22 mouse cellular contexts compared by ENCODE assay signal in the genomic region with DNA sequence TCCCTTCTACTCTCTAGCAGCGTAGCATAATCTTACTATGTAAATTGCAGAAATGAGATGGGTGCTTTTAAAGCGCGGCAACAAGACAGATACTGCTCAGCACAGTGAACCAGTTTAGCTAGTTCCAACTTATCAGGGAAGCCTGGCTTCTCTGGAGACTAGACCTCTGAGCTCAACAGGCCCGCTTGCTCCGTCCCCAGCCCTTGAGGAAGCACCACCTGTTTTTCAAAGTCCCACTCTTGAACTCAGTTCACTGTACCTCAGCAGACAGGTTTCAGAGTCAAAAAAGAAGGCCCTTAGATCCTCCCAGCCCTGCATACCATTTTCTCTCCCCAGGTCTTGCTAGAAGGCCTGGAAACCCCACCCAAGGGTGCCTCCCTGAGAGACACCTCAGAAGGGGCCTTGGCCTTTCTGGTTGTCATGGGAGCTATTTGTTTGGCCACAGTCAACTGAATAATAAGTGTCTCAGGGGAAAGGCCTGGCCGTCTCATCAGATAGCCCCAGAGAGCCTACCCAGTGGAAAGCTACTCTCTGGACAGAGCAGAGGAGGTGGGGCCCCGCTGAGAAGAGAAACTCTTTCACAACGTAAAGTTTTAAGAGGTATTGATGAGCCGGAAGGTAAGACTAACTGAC. TPM values are rescaled to one million over a fixed set of nuclear protein-coding genes. Genes with fewer than 3 reads are reported as not detected.
A peak's percentile ranks its signal among the peaks of the same experiment; 100 is the strongest.
DNase-seq lines count a peak whose midpoint lies in the region; ATAC-seq and TF ChIP-seq lines count a peak whose summit lies in the region.
"Had no signal": no experiment of that assay in that cellular context is flagged by ENCODE, and none has a peak within 500 bp of the region (broad histone marks: within the 10 kb centered on the region; RNA-seq: fewer than 3 reads in every experiment).

No protein-coding gene starts in this region.

- no peaks in the 10 kb centered on the region for H3K36me3 ChIP-seq in limb, embryonic 15.5 days
- no peaks in the 10 kb centered on the region for H3K36me3 ChIP-seq in heart, embryonic 10.5 days
- H3K36me3 ChIP-seq in forebrain, postnatal 0 days (ENCODE audit: insufficient read depth): no peaks in the 10 kb centered on the region
- H3K36me3 ChIP-seq: forebrain, embryonic 12.5 days; heart, embryonic 13.5 days; hindbrain, embryonic 13.5 days; limb, embryonic 13.5 days; liver, embryonic 15.5 days; midbrain, embryonic 15.5 days; neural tube, embryonic 15.5 days had no signal

- ATAC-seq in limb, embryonic 15.5 days (ENCODE audit: insufficient number of reproducible peaks, low FRiP score, low TSS enrichment, low read depth): no peak
- no peak for ATAC-seq in forebrain, postnatal 0 days
- ATAC-seq: inflammation-experienced regulatory T-cells, adult 6 months; lung, postnatal 0 days; midbrain, embryonic 15.5 days had no signal

- no peak overlapping the region for H3K4me3 ChIP-seq in limb, embryonic 15.5 days
- H3K4me3 ChIP-seq in heart, embryonic 10.5 days: no peak overlapping the region
- H3K4me3 ChIP-seq in forebrain, postnatal 0 days (ENCODE audit: low read depth, low read length): no peak overlapping the region
- H3K4me3 ChIP-seq: forebrain, embryonic 12.5 days; heart, embryonic 13.5 days; hindbrain, embryonic 13.5 days; limb, embryonic 13.5 days; liver, embryonic 15.5 days; midbrain, embryonic 15.5 days; myocyte; neural tube, embryonic 15.5 days had no signal

- peaks cover 16% of the 10 kb centered on the region for H3K4me1 ChIP-seq in limb, embryonic 15.5 days
- H3K4me1 ChIP-seq in heart, embryonic 10.5 days: peaks cover 9% of the 10 kb centered on the region; the same call in 1 of the 2 replicates
- H3K4me1 ChIP-seq in forebrain, postnatal 0 days (ENCODE audit: insufficient read depth): 0 out of 2 replicates have a peak, but pooled peaks cover 4% of the 10 kb centered on the region
- H3K4me1 ChIP-seq: midbrain, embryonic 15.5 days; neural tube, embryonic 15.5 days had no signal

- WGBS in limb, embryonic 15.5 days: 81% methylated on average over 9 of the region's 9 CpGs
- WGBS in heart, embryonic 10.5 days: 80% methylated on average over 9 of the region's 9 CpGs
- WGBS in forebrain, postnatal 0 days: 91% methylated on average over 9 of the region's 9 CpGs

- H3K9ac ChIP-seq in limb, embryonic 15.5 days: no peak overlapping the region
- no peak overlapping the region for H3K9ac ChIP-seq in forebrain, postnatal 0 days
- H3K9ac ChIP-seq: forebrain, embryonic 12.5 days; heart, embryonic 13.5 days; hindbrain, embryonic 13.5 days; limb, embryonic 13.5 days; liver, embryonic 15.5 days; midbrain, embryonic 15.5 days; neural tube, embryonic 15.5 days had no signal

- H3K4me2 ChIP-seq in limb, embryonic 15.5 days: no peak overlapping the region
- no peak overlapping the region for H3K4me2 ChIP-seq in forebrain, postnatal 0 days (ENCODE audit: low read depth)
- H3K4me2 ChIP-seq: forebrain, embryonic 12.5 days; heart, embryonic 13.5 days; hindbrain, embryonic 13.5 days; limb, embryonic 13.5 days; liver, embryonic 15.5 days; midbrain, embryonic 15.5 days; neural tube, embryonic 15.5 days had no signal

- DNase-seq in adrenal gland, adult 2 months: peak; percentile 63
- no peak for DNase-seq in adrenal gland, adult 18-20 months (ENCODE audit: low spot score in 2 of 2)
- peak; percentile 9 for DNase-seq in ES-CJ7 (ENCODE audit: low read depth, low spot score)
- peak; percentile 43 to 52 for DNase-seq in adrenal gland, postnatal 36 days
- no peak for DNase-seq in heart, embryonic 10.5 days (ENCODE audit: low spot score)
- DNase-seq in forebrain, postnatal 0 days: no peak
- no peak for DNase-seq in c-Kit-positive CD71-positive TER-119-positive erythroid progenitor cells, embryonic 14.5 days (ENCODE audit: low spot score)
- DNase-seq: cerebellum, adult 9-10 months; retina, postnatal 1 day; right cerebral cortex, postnatal 4 days; thymus, adult 18-20 months had no signal

- TF ChIP-seq CTCF in forebrain, postnatal 0 days (IDR thresholded peaks at IDR 0.05; ENCODE audit: low read depth): no peak

- H3K27me3 ChIP-seq in limb, embryonic 15.5 days: no peaks in the 10 kb centered on the region
- H3K27me3 ChIP-seq in heart, embryonic 10.5 days (ENCODE audit: insufficient read depth, poor library complexity, severe bottlenecking): no peaks in the 10 kb centered on the region
- H3K27me3 ChIP-seq in forebrain, postnatal 0 days (ENCODE audit: insufficient read depth, low read length): no peaks in the 10 kb centered on the region
- H3K27me3 ChIP-seq: forebrain, embryonic 12.5 days; heart, embryonic 13.5 days; hindbrain, embryonic 13.5 days; limb, embryonic 13.5 days; midbrain, embryonic 15.5 days; neural tube, embryonic 15.5 days had no signal

- H3K9me3 ChIP-seq in limb, embryonic 15.5 days: no peaks in the 10 kb centered on the region
- H3K9me3 ChIP-seq in heart, embryonic 10.5 days: no peaks in the 10 kb centered on the region
- H3K9me3 ChIP-seq in forebrain, postnatal 0 days (ENCODE audit: low read length): no peaks in the 10 kb centered on the region
- H3K9me3 ChIP-seq: forebrain, embryonic 12.5 days; heart, embryonic 13.5 days; hindbrain, embryonic 13.5 days; limb, embryonic 13.5 days; liver, embryonic 15.5 days; midbrain, embryonic 15.5 days; neural tube, embryonic 15.5 days had no signal

- peak overlapping the region; percentile 18; the same call in 1 of the 2 replicates for H3K27ac ChIP-seq in limb, embryonic 15.5 days
- H3K27ac ChIP-seq in heart, embryonic 10.5 days: no peak overlapping the region
- no peak overlapping the region for H3K27ac ChIP-seq in forebrain, postnatal 0 days (ENCODE audit: low read depth, low read length)
- H3K27ac ChIP-seq: forebrain, embryonic 12.5 days; heart, embryonic 13.5 days; hindbrain, embryonic 13.5 days; limb, embryonic 13.5 days; liver, embryonic 15.5 days; midbrain, embryonic 15.5 days; neural tube, embryonic 15.5 days had no signal

RNA-seq across cellular contexts. Expression of a gene that starts 21.5 kb away (rescaled TPM):
- total RNA-seq in adrenal gland, adult 2 months (2021): 1 to 10 TPM; 2.2 to 3.8 TPM
- polyA plus RNA-seq in adrenal gland, adult 2 months (2012; rRNA removed): 0.42 and 0.74 TPM in 2 replicates
- total RNA-seq in adrenal gland, adult 18-20 months (2021): 1 to 10 TPM; 2.1 to 2.4 TPM
- total RNA-seq in adrenal gland, postnatal 36 days (2021): 1 to 10 TPM; 1.7 to 2.1 TPM
- 3.6 and 4.0 TPM in 2 replicates for polyA plus RNA-seq in limb, embryonic 15.5 days (2015; fragmentation: Nextera tagmentation; extraction: Ambion mirVana)
- polyA plus RNA-seq in heart, embryonic 10.5 days (2016; fragmentation: Nextera tagmentation; extraction: Ambion mirVana): 0.34 and 1.6 TPM in 2 replicates
- 4.2 and 6.2 TPM in 2 replicates for total RNA-seq in forebrain, postnatal 0 days (2014; rRNA removed)
- polyA plus RNA-seq in forebrain, postnatal 0 days (2015; fragmentation: Nextera tagmentation; extraction: Ambion mirVana): 0.96 and 1.8 TPM in 2 replicates
- polyA plus RNA-seq: inflammation-experienced regulatory T-cells, adult 6 months had no signal

Comparison
In these comparisons a context has a peak if more than half of its experiments do, and no peak if none do; other contexts are left out.
1. DNase-seq: peak in adrenal gland, adult 2 months (single experiment), ES-CJ7 (single experiment) and adrenal gland, postnatal 36 days (2 of 2); none in adrenal gland, adult 18-20 months (0 of 2), heart, embryonic 10.5 days (single experiment), forebrain, postnatal 0 days (single experiment) and c-Kit-positive CD71-positive TER-119-positive erythroid progenitor cells, embryonic 14.5 days (single experiment).